Mouse (Mus musculus): ENCODE data around the gene Stk39. TPM values are rescaled to one million over a fixed set of nuclear protein-coding genes. Genes with fewer than 3 reads are reported as not detected.

Gene Stk39
- total RNA-seq, 1 experiment from 2014 or later: 3.6 TPM

- no peak for ATAC-seq (ENCODE audit: extremely low read depth, insufficient number of reproducible peaks, low FRiP score, poor library complexity, severe bottlenecking)
Measured at GRCm38 (mm10) chr2:68404274-68405162, 67.5 kb downstream of the Stk39 start.

- ATAC-seq (ENCODE audit: extremely low read depth, insufficient number of reproducible peaks, low FRiP score, poor library complexity, severe bottlenecking): no peak
Measured at GRCm38 (mm10) chr2:68393611-68394549, 78.2 kb downstream of the Stk39 start.

- no peak for ATAC-seq (ENCODE audit: extremely low read depth, insufficient number of reproducible peaks, low FRiP score, poor library complexity, severe bottlenecking)
Measured at GRCm38 (mm10) chr2:68387824-68388582, 84.1 kb downstream of the Stk39 start.

- ATAC-seq (ENCODE audit: extremely low read depth, insufficient number of reproducible peaks, low FRiP score, poor library complexity, severe bottlenecking): no peak
Measured at GRCm38 (mm10) chr2:68386313-68386863, 85.7 kb downstream of the Stk39 start.

GRCm38 (mm10) chr2:68385654-68386312, 86.3 kb downstream of the Stk39 start:
- ATAC-seq (ENCODE audit: extremely low read depth, insufficient number of reproducible peaks, low FRiP score, poor library complexity, severe bottlenecking): no peak

GRCm38 (mm10) chr2:68383964-68384363, 88.1 kb downstream of the Stk39 start:
- no peak for ATAC-seq (ENCODE audit: extremely low read depth, insufficient number of reproducible peaks, low FRiP score, poor library complexity, severe bottlenecking)

- peak; percentile 82 for ATAC-seq (ENCODE audit: extremely low read depth, insufficient number of reproducible peaks, low FRiP score, poor library complexity, severe bottlenecking)
Measured at GRCm38 (mm10) chr2:68382394-68383059, 89.5 kb downstream of the Stk39 start.

- 0 out of 2 replicates have a peak, but pooled peaks have one; percentile 1 for ATAC-seq (ENCODE audit: extremely low read depth, insufficient number of reproducible peaks, low FRiP score, poor library complexity, severe bottlenecking)
Measured at GRCm38 (mm10) chr2:68381881-68382280, 90.2 kb downstream of the Stk39 start.

GRCm38 (mm10) chr2:68381205-68381604, 90.9 kb downstream of the Stk39 start:
- no peak for ATAC-seq (ENCODE audit: extremely low read depth, insufficient number of reproducible peaks, low FRiP score, poor library complexity, severe bottlenecking)

- no peak for ATAC-seq (ENCODE audit: extremely low read depth, insufficient number of reproducible peaks, low FRiP score, poor library complexity, severe bottlenecking)
Measured at GRCm38 (mm10) chr2:68379631-68380030, 92.4 kb downstream of the Stk39 start.

GRCm38 (mm10) chr2:68378319-68378718, 93.7 kb downstream of the Stk39 start:
- ATAC-seq (ENCODE audit: extremely low read depth, insufficient number of reproducible peaks, low FRiP score, poor library complexity, severe bottlenecking): no peak

GRCm38 (mm10) chr2:68377251-68377681, 94.8 kb downstream of the Stk39 start:
- no peak for ATAC-seq (ENCODE audit: extremely low read depth, insufficient number of reproducible peaks, low FRiP score, poor library complexity, severe bottlenecking)

GRCm38 (mm10) chr2:68376660-68377059, 95.4 kb downstream of the Stk39 start:
- no peak for ATAC-seq (ENCODE audit: extremely low read depth, insufficient number of reproducible peaks, low FRiP score, poor library complexity, severe bottlenecking)

GRCm38 (mm10) chr2:68374202-68374601, 97.9 kb downstream of the Stk39 start:
- no peak for ATAC-seq (ENCODE audit: extremely low read depth, insufficient number of reproducible peaks, low FRiP score, poor library complexity, severe bottlenecking)

GRCm38 (mm10) chr2:68371912-68372311, 100.2 kb downstream of the Stk39 start:
- ATAC-seq (ENCODE audit: extremely low read depth, insufficient number of reproducible peaks, low FRiP score, poor library complexity, severe bottlenecking): no peak

- no peak for ATAC-seq (ENCODE audit: extremely low read depth, insufficient number of reproducible peaks, low FRiP score, poor library complexity, severe bottlenecking)
Measured at GRCm38 (mm10) chr2:68370326-68370725, 101.7 kb downstream of the Stk39 start.

- ATAC-seq (ENCODE audit: extremely low read depth, insufficient number of reproducible peaks, low FRiP score, poor library complexity, severe bottlenecking): no peak
Measured at GRCm38 (mm10) chr2:68369080-68369479, 103.0 kb downstream of the Stk39 start.

GRCm38 (mm10) chr2:68367944-68368343, 104.1 kb downstream of the Stk39 start:
- no peak for ATAC-seq (ENCODE audit: extremely low read depth, insufficient number of reproducible peaks, low FRiP score, poor library complexity, severe bottlenecking)

Data from neutrophil, adult 5-6 weeks (primary cell).